Mouse (Mus musculus) lung, adult 18-20 months (tissue): ENCODE measurements at regions not wholly inside any gene's neighbourhood (a gene's known extent, or its start where the extent isn't known, plus 50 kb on each side); places are given as distances from the start of the nearest gene placed in this dataset.

Experiments
- DNase-seq, 2 experiments: peaks; one replicate each; pipeline ENCODE4 v3.0.0; 2022; ENCODE audit warnings: mixed read lengths in 2 of 2

DNA sequence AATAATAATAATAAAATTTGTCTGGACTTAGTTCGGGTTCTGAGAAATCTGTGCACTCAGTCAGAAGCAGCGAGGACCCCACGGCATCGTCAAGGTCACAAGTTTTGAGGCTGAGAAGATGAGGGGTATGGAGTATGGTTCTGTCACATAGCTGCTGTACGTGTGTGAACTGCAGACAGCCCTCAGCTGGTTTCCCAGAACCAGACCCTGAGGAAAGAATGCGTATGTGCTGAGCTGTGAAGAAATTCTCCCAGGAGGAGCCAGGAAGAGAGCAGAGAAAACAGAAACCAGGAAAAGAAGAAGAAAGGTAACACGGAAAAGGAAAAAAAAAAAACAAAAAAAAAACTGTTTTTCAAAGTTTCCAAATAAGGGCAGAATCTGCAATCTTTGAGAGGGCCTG lies 112.4 kb upstream of the Cited2 start:
- no peak for DNase-seq

DNA sequence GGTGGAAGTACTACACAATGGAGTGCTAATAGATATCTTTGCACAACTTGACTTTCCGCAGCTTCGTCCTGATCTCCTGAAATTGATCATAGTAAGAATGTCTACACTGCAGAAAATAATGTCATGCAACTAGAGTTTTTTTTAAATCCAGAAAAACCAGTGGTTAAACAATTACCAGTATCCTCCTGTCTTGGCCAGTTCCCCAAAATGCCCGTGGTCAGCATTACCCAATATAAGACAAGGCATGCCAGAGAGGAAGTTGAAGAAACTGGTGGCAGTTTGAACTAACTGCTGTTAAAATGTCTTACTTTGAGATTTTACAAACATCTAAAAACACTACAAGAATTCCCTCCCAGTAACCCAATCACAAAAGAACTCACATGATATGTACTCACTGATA lies 109.7 kb upstream of the Cited2 start:
- peak; percentile 37 to 43 for DNase-seq

DNA sequence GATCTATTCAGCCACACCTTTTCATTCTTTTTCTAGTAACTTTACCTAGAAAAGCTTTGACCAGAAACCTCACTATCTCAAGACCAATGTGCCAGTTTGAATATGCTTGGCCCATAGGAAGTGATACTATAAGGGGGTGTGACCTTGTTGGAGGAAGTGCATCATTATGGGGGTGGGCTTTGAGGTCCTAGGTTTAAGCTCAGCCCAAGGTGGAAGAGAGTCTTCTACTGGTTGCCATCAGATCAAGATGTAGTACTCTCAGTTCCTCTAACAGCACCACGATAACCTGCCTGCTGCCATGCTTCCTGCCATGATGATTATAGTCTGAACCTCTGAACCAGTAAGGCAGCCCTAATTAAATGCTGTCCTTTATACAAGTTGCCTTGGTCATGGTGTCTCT lies 105.0 kb upstream of the Cited2 start:
- DNase-seq: no peak

DNA sequence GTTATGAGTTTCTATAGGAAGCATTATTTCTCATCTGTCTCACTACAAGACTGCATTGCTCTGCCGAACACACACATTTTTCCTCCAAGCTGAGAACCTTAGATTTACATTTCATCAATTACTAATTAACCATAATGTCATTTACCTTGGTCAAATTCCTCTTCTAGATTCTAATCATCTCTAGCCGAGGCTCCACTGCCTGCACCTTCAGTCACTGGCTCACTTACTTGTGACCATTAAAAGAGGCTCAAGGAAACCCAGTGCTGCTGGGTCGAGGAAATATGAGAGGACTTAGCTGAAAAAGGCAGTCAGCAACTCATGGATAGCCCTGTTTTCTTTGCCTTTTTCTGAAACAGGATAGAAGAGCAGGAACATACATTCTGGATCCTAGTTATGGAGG lies 103.4 kb upstream of the Cited2 start:
- DNase-seq: no peak

DNA sequence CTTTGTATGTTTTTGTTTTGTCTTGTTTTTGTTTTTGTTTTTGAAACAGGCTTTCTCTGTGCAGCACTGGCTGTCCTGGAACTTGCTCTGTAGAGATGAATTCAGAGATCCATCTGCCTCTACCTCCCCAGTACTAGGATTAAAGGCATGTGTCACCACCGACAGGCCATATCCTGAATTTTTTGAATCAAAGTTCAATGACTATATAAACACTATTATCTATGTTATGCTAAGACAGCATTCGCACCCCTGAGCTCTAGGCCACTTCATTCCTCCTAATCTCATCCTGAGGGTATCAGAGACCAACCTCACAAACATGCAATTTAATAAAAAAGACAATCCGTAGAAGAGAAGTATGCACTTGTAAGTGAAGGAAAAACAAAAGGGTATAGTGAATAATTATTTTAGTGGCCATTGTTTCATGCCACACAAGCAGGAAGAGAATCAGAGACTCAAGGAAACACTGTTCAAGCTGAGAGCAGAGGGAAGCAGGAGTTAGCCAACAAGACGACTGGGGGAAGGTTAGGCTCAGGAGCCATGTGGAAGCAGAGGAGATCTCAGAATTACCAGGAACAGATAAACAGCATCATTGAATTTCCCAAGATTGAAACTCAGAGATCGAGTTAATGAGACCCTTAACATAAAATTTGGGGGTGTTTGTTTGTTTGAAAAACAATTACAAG lies 101.2 kb upstream of the Cited2 start:
- DNase-seq: no peak

DNA sequence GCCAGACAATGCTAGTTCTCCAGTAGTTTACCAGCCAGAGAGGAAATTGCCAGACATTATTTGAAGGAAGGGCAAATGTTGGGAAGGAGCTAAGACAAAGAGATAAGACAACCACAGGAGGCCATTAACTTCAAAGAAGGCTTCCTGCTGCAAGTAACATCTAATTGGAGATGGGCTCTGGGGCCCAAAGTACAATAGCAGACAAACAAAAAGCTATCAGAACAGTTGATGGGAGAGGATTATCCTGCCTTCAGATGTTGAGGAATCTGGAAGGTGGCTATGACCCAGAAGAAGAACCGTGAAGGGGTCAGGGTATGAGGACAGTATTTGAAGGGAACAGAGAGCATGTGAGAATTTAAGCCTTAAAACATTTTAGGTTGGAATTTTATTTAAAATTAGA lies 100.2 kb upstream of the Cited2 start:
- DNase-seq: no peak

DNA sequence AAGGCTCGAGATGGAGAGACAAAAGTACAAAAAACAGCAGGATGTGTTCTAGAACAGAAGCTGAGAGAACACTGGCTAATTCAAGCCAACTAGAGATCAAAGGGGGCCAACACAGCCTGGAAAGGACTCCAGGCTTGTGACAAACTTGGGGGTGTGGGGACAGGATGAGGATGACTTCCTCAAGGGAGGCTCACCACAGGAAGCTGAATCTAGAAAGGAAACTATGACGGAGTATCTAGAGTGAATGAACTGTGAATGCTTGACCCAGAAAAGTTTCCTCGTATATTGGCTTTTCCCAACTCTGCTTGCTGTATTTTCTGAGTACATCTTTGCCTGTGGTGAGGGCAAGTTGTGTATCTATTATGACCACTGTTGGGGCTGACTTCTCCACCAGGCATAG lies 93.3 kb upstream of the Cited2 start:
- no peak for DNase-seq

DNA sequence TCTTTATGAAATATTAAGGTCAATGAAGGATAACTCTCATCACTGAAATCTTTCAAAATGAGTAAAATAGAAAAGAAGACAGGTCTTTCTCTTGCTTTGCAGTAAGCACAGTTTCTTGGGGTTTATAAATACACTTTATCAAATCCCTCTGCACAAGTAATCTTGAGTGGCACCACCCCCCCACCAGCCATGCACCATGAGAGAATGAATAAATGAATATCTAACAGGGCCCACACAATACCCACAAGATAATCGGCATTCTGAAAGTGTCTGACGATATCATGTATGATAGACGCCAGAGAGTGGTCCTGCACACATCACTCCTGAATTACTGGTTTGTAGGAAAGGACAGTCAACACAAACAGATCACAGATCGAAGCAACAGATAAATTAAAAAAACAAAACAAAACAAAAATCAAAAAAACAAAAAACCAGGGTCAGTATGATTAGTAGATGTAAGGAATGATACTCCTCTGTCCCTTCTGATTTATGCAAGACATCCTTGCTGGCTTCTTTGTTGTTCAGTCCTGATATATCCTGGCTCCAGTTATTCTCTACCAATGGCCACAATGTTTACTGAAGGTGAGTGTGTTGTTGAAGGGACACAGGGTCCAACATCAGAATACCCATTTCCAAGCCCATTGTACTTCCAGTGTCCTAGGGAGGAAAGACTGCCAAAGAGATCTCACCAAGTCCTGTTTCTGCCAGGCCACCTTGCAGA lies 92.0 kb upstream of the Cited2 start:
- DNase-seq: no peak

DNA sequence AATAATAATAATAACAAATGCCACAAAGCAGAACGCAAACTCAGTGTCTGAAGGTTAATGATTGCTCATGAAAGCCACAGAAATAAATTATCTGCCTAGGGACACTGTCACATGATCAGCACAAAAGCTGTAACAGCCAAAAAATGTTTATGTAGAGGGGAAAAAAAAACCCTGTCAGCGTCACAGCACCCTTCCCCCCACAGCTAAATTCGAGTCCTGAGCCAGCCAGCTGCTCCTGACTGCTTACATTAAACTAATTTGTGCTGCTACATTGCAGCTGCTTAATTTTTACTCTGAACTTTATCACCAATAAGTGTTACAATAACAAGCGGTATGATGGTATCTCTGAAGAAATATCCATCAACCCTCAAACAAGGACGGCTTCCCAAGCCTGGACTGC lies 91.2 kb upstream of the Cited2 start:
- no peak for DNase-seq

DNA sequence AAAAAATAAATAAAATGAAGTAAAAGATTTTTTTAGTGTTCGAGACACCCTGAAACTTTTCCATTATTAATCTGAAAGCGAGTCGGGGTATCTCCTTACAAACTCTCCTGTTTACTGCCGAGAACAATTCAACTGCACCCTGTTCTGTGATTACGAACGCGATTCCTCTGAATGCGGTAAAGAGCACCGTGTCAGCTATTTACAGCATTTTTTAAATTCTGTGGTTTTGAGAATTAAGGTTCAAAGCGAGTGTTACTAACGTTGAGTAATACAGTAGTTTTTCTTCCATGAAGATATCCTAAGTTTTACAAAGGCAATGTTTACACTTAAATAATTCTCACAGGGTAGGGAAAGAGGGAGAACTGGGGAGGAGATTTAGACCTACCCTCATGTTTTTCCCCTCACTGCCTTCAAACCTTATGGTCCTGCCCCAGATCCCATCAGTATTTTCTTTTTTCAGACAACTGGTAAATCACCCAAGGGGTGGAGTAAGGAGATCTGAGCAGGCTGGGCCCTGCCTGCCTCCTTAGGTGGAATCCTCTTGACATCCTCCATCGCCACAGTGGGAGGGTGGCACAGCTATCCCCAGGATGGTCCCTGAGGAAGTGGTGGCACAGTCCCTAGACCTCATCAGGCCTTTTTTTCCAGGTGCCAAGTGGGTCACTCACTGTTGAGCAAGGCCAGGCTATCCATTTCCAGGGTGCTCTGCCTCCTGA lies 89.9 kb upstream of the Cited2 start:
- DNase-seq: no peak

DNA sequence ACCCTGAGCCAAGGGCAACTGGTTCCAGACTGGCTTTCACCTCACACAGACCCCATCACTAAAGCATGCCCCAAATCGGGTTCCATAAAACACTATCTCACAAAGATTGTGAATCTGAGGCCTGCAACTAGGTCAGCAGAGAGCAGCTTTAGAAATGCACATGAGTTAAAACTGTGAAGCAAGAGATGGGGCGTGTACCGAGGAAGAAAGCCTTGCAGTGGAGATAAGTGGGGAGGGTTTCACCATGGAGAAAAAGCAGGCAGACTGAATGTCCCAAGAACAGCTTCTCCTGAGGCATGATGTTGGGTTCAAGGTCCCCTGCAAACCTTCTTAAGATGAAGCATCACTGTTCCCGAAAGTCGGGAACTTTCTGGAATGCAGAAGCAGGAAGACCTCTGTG lies 77.7 kb upstream of the Cited2 start:
- DNase-seq: no peak

DNA sequence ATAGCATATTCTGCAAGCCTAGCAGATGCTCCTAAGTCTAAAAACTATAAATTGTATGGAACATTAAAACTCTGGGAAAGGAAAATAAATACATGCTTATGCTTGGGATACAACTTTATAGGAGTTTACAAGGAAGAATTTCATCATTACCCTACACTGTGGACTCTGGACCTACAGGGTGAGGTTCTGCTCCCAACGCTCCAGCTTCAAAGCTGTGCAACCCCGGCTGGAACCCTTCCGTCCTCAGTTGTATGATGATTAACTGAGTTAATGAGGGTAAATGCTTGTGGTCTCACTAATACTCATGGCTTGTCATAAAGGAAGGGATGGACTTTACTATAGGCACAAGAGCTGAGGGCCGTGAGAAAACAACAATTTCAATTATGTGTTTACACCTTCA lies 76.6 kb upstream of the Cited2 start:
- no peak for DNase-seq

DNA sequence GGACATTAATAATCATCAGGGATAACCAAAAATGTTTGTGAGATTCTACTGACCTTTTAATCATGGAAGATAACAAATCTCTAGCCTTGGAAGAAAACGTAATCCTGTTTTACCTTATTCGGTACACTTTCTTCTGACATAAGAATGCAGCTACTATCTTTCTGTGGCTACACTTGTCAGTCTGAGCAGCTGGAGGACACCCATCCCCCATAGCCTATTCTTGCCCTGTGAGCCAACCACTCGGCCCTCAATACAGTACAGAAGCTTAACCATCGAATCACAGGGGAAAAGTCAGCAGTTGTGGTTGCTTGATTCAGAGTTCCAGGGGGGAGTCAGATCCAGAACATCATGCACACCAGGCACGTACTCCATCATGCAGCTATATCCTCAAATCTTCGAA lies 74.9 kb upstream of the Cited2 start:
- no peak for DNase-seq

DNA sequence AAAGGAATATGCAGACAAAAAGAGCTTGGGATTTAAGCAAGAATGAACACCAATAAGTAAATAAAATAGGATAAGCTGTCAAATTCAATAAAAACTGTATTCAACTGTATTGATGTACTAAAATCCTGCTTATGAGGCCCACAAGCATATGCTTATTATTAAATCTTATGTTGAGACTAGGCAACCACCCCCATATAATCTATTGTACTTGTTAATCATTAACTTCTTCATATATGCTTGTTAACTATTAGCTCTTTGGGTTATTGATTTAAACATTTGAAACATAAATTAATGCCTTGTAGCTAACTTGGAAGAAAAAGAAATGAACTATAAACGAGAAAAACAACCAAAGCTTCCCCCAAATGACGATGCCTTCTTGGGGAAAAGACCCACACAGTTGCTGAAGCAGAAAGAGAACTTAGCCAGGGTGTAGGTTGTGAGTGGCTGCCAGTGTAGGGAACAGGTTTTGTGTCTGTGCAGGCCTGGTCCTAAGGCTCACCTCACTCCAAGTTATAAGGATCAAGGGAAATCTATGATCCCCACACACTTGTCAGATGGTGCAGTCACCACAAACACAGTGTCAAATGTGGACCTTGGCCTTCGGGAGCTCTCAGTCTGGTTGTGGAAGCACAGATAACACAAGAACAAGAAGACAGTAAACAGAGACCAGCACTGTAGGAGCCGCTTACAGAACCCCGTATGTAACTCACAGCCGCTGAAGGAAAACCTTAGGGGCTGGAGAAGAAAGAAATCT lies 71.8 kb upstream of the Cited2 start:
- no peak for DNase-seq

DNA sequence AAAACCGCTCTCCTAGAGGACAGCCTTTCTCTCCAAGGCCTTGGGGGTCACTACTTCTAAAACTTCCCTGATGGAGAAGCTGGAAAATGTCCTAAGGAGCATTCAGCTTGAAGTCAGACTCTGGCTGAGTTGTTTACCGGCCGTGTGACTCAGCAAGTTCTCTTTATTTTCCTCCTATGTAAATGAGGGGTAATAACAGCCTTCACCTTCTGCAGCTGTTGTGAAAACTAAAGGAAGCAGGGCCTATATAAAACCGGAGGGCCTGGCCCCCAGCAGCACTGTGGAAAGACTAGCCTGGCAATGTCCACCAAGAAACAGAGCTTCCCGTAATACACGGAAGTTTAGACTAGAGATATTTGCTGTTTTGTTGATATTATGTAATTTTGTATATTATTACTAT lies 69.7 kb upstream of the Cited2 start:
- no peak for DNase-seq

DNA sequence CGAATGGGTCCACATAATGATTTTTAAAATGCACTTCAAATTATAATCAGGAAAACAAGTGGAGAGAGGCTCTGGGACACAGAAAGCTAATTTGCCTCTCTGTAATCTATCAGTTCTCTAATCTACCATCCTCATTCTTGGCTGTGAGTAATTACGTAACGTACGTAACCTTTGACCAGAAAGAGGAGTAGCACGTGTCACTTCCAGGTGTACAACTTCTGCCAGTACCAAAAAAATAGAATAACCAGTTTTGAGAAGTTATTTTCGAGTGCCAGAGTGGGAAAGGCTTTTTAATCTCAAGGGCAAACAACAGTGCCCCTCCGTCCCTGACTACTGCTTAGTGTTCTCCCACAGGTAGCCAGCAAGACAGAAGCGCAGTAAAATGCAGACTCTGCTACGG lies 69.2 kb upstream of the Cited2 start:
- no peak for DNase-seq

DNA sequence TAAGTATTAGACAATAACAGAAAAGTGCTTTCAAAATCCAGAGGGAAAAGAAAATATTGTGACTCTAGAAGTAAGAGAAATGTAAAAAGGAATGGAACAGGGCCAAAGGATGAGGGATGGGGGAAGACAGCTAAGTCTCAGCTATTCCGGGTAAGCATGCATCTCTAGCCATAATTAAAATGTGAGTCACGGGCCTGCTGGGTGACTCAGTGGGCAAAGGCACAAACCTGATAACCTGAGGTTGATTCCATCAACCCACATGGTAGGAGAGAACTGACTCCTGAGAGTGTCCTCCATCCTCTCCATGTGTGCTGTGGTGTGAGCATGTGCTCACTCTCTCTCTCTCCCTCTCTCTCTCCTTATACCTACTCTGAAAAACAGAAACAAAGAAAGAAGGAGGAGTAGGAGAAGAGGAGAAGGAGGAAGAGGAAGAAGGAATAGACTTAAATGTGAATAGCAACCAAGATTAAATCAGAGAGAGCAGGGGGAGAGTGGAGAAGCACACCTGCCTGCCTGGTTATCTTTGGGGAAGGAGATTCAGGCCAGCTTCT lies 68.6 kb upstream of the Cited2 start:
- no peak for DNase-seq

DNA sequence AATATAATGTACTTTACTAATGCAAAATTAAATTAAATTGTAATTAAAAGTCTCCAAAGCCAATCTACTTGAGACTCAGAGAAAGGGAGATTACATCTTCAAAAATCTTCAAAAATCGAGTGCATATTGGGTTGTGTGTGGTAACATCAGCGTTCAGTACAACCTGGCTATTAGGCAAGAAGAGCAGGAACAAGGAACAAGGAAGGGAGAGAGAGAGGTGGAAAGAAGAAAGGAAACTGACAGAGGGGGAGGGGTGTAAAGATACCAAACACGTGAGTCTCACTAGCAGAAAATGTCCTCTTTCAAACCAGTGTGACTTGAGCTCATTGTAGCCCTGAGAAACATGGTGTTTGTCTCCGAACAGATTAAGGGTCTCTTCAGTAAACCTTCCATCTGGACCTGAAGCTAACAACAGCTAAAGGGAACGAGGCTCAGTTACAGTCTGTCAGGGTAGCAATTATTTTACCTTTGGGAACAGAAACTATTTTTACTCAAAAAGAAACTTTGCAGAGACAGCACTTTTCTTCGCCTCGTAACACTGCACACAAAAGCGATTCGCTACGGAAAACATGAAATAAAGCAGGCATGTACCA lies 67.5 kb upstream of the Cited2 start:
- no peak for DNase-seq

DNA sequence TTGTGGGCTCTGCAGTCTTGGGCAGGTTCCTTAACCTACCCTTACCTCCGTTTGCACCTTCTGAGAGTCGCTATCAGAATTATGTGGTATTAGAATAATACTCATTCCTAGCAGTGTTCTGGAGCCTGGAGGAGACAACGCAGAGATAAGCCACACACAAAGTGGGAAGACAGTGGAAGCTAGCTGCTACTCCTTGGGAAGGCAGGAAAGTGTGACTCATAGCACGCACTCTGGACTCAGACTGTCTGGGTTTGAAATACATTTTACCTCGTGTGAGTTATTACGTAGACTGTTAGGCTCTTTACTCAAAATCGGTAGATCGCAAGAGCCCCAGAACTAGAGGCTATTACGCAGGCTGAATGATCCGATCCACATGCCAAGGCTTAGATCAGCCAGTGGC lies 66.7 kb upstream of the Cited2 start:
- no peak for DNase-seq

DNA sequence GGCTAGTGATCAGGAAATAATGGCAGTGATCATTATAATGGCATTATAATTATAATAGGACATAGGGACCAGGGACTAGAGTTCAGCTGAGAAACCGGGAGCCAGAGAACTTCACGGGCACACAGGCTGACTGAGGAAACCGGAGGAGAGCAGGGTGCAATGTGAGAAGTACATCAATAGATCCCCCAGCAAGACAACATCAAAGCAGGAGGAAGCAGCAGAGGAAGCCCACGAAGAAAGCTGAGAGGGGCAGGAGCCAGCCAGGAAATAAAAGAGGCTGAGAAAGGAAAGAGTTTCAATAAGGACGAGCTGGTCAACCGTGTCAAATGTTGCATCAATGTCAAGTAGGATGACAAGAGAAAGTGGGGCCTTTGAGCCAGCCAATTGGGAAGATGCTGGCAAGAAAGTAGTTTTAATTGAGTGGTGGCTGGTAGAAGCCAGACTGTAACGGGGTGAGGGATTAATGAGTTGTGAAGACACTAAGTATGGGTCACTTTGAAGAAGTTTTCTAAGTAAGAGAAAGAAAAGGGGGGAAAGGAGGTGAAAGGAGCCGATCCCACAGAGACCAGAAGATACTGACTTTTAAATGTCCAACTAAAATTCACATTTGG lies 66.0 kb upstream of the Cited2 start:
- no peak for DNase-seq

DNA sequence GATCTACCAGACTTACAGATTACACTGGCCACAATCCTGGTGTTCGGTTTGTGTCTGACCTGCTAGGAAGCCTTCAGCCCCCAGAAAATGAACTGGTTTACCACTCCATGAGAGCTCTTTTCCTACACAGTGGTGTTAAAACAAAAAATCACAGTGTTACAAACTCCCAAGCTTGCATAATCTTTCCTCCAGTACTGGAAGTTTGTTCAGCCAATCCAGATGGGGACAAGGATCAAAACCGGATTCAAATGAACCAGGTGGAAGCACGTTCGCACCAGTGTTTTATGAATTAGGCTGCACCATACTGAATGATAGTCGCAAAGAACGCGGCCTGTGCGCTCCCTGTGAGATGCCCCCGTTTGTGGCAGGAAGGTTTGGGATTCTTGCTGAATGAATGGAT lies 63.4 kb upstream of the Cited2 start:
- no peak for DNase-seq

DNA sequence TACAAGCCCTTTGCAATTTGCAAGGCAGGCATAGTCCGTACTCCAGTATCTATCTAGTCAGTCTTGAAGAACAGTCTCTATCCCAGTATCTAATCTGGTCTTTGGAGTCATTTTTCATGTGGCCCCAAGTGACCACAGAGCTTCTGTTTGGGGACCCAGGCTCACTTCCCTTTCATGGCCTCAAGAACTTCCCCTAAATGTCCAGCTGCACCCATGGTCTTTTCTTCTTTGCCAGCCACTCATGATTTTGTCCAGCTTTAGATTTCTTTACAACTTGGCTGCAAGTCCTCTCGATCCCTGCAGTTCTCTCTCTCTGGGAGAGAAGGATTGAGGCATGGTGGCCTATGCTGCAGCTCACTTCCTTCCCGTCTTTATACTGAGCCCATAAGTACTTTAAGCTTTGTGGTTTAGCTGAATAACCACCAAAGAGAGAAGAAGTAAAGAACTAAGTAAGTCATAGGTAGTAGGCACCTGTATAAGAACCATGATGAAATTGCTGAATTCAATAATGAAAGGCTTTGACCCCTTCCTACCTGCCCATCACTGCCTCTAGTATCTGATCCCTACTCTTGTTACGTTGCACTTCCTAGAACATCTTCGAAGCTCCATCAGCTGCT lies 62.1 kb upstream of the Cited2 start:
- DNase-seq: no peak
